Mouse (Mus musculus): ENCODE measurements at regions not wholly inside any gene's neighbourhood (a gene's known extent, or its start where the extent isn't known, plus 50 kb on each side); places are given as distances from the start of the nearest gene placed in this dataset.

GRCm38 (mm10) chr4:53386309-53386708 lies 53.9 kb upstream of the Slc44a1 start:
- peak; percentile 28 to 55 for DNase-seq

DNA sequence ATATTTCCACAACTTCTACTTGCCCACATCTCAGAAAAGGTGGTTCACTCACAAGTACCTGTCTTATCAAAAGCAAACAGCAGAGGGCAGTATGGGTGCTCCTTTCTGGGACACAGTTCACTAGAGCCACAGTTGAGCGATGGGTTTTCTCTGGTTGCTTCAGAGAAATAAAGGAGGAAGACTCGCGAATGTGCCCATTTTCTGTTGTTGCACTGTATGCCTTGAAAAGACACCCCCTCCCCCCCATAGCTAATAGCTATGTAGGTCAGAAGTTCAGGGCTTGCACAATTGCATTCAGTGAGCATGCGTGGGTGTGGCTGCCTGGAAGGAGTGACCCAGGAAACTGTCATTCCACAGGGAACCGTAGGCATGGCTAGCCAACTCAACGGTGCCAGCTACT lies 55.5 kb upstream of the Slc44a1 start:
- DNase-seq: peak; percentile 60 to 84

GRCm38 (mm10) chr4:53384104-53384503 lies 56.1 kb upstream of the Slc44a1 start:
- no peak for DNase-seq

- no peak for DNase-seq
These were observed 58.2 kb upstream of the Slc44a1 start for GRCm38 (mm10) chr4:53382012-53382411.

- no peak for DNase-seq
These were observed 60.4 kb upstream of the Slc44a1 start for GRCm38 (mm10) chr4:53379855-53380254.

GRCm38 (mm10) chr4:53376995-53377394 lies 63.2 kb upstream of the Slc44a1 start:
- DNase-seq: no peak

DNA sequence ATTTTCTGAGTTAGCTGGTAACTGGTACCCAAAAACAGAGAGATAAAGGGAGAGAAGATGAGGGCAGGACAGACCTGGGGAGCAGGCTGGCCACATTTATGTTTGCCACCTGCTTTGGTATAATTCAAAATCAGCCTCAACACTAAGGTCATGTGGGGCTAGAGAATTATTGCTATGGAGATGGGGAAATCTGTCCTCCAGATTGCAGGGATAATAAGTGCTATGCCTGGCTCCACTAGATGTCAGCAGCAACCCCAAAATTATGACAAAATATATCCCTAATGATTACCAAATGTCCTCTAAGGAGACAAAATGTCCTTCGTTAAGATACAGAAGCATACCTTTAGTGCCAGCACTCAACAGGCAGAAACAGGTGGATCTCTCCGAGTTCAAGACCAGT lies 83.8 kb upstream of the Slc44a1 start:
- no peak for DNase-seq

DNA sequence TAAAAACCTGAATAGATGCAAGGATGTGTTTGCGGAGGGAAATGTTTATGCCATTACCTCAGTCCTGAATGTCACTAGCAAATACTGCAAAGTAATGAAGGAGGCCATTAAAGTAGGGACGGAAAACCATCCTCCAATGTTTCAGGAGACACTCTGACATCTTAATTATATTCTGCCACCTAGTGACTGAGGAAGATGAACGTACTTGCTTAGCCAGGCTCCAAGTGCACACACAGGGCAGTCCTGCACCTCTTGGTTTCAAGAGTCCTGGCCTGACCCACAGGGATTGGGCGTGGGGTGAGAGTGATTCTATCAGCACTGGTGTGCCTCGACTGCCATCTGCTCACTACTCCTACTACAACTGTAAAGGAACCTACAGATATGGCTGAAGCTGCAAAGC lies 85.3 kb upstream of the Slc44a1 start:
- peak in 1 of 2 experiments; percentile 26 for DNase-seq

DNA sequence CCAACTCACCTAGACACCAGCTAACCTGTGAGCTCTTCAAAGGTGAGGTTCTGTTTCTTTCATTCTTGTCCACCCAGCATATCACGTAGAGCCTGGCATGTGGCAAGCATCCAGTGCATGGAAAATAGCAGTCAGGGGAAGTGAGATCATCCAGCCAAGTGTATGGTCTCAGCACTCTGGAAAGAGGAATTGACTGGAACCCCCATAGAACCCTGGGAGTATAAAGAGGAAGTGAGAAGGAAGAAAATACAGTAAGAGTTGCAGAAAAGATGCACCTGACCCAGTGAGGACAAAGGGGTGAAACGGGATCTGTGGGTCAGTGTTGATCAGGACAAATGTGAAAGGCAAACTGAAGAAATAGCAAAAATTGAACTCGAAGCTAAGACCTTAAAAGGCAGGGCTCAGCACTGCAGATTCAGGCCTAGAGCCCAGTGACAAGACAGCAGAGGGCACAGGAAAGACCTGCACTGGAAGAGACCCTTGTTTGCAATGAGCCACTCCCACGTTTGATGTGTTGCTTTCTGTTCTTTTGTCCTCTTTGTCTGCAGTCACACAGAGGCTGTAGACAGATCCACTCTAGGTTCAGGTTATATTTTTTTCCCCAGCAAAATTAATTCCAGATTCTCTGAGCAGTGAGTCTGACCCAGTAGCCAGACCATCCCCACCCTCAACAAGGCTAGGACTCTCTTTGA lies 86.7 kb upstream of the Slc44a1 start:
- DNase-seq: no peak

GRCm38 (mm10) chr4:53351104-53351607 lies 89.1 kb upstream of the Slc44a1 start:
- DNase-seq: no peak

GRCm38 (mm10) chr4:53345346-53345745 lies 94.9 kb upstream of the Slc44a1 start:
- no peak for DNase-seq

DNA sequence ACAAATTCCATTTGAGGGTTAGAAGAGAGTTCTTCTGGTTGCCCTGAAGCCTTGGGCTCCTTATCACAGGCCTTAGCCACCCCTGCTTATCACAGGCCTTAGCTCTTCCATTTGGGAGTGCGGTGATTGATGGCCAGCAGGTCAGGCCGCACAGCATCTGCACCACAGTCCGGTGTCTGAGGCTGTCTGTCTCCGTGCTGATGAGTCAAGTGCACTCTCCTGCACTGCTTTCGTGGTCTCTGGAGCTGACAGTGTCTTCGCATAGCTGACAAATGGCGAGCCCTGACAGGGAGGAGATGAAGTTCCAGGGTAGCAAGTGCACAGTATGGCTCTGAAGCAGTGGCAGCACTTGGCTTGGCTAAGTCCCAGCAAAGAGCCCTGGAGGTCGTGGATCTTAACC lies 95.7 kb upstream of the Slc44a1 start:
- no peak for DNase-seq

GRCm38 (mm10) chr4:53341181-53341580 lies 99.0 kb upstream of the Slc44a1 start:
- DNase-seq: no peak

DNA sequence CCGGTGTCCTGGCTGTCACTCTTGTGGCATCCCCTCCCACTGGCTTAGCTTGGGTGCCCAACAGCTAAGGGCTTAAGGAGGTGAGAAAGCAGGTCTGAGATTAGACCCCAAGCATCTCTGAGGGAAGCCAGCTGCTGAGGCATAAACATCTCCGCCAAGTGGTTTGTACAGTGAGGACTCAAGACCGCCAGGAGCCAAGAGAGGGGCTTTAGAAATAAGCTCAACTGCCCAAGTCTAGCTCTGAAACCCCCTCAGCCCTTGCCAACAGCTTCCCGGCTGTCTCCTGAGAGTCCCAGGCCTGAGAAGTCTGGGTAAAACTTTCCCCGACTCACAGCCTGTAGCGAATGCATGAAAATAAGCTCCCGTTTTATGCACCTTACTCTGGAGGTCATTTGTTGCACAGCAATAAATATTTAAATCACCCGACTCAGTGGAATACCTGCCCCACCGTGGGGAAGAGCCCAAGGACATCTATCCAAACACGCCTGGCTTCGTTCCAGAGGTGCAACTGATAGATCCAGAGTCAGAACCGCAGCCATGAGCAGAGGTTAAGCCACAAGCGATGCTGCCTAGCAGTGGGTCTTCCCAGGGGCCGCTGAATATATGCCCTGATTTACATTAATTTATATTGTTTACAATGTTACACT lies 100.1 kb upstream of the Slc44a1 start:
- DNase-seq: no peak

GRCm38 (mm10) chr4:53339125-53340020 lies 100.8 kb upstream of the Slc44a1 start:
- DNase-seq: peak; percentile 31 to 48

- no peak for DNase-seq
These were observed 101.7 kb upstream of the Slc44a1 start for GRCm38 (mm10) chr4:53338479-53338878.

- DNase-seq: peak in 1 of 2 experiments; percentile 48
These were observed 102.4 kb upstream of the Slc44a1 start for GRCm38 (mm10) chr4:53337784-53338183.

DNA sequence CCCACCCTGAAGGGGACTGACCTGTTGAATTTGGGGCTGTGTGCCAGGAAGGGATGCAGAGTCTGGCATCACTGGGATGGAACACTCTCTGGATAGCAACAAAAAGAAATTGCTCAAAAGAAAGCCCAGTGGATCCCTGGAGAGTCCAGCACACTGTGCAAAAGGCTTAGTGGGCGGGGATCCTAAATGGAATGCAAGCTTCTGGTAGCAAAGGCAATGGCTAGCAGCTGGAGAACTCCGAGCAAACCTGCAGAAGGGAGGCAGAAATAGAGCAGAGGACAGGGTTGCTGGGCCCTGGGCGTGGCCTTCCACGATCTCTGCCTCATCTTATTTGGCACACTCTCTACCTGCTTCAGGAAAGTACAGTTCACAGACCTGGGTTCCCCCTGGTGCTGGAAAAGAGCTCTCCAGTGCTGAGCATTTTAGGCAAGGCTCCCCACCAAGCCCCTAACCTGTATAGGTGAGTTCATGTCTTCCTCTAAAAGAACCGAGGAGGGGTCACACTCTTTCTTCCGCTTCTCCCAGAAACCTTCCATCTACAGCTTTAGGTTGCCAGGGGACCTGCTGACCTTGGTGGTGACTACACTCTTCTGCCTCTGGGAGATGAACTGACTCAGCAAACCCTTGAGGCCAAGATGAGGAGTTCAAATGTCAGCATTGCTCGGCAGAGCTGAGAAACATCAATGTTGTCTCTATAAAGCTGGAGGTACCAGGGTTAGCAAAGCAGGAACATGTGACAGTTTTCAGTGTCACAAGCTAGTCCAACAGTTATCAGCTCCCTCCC lies 112.6 kb upstream of the Slc44a1 start:
- no peak for DNase-seq

- no peak for DNase-seq
These were observed 116.4 kb upstream of the Slc44a1 start for GRCm38 (mm10) chr4:53323838-53324237.

DNA sequence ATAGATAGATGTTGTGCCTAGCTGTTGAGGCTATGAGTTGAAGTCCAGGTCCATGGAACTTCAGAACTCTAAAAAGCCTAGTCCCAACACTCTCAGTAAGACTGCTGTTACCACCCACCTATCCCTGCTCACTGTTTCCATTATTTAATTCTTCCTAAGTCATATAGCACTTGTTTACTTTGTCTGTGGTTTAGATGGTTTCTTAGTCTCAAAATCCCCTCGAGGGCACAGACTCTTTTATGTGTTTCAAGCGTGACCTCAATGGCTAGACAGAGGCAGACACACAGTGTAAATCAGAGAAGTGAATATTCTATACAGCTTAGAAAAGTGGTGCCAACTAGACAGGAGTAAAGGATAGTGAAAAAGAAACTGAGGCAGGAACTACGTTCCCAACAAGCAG lies 117.0 kb upstream of the Slc44a1 start:
- no peak for DNase-seq

GRCm38 (mm10) chr4:53322484-53322883 lies 117.7 kb upstream of the Slc44a1 start:
- no peak for DNase-seq

GRCm38 (mm10) chr4:53320735-53321449 lies 119.3 kb upstream of the Slc44a1 start:
- no peak for DNase-seq
